Mouse (Mus musculus): ENCODE results near the gene 1700007K13Rik. TPM values are rescaled to one million over a fixed set of nuclear protein-coding genes. Genes with fewer than 3 reads are reported as not detected.

1700007K13Rik gene
- polyA plus RNA-seq, 2 experiments, result not detected

GRCm38 (mm10) chr2:28446515-28447314 is 19.4 kb downstream of the 1700007K13Rik start, which contains the start of gene Ppp1r26:
Ppp1r26 (plus strand) TSS chr2:28446800.
- H3K27ac ChIP-seq, result no peak within 1 kb of the TSS
- ATAC-seq (ENCODE audit: insufficient read depth) (no peak), DNase-seq (ENCODE audit: low read depth in 3 of 3, low spot score in 3 of 3) (no peak)
- H3K36me3 ChIP-seq (replicated peaks; ENCODE audit: control insufficient read depth, insufficient read depth, low read depth), result no peaks in the 10 kb centered on the region
- no peaks in the 10 kb centered on the region for H3K9me3 ChIP-seq (ENCODE audit: control insufficient read depth, low read length)
- TF ChIP-seq CTCF (IDR thresholded peaks at IDR 0.05; ENCODE audit: low read depth), result no peak
- no peak for TF ChIP-seq EP300 (IDR thresholded peaks at IDR 0.05; ENCODE audit: low read depth)
- H3K4me1 ChIP-seq (replicated peaks; ENCODE audit: control insufficient read depth in 2 of 2, insufficient read depth in 2 of 2, low read length in 1 of 2), result no peaks in the 10 kb centered on the region
- no peak within 1 kb of the TSS for H3K9ac ChIP-seq (replicated peaks)
- WGBS (ENCODE audit: insufficient replicate concordance), result under 1% methylated on average over 102 of the region's 118 CpGs
- peak within 1 kb of the TSS; percentile 35 for H3K4me2 ChIP-seq (ENCODE audit: low read depth)
- peaks cover 26% of the 10 kb centered on the region for H3K27me3 ChIP-seq (ENCODE audit: control insufficient read depth, insufficient read depth, low read length)
- H3K4me3 ChIP-seq (ENCODE audit: insufficient read depth in 1 of 2, low read depth in 2 of 2, low read length in 2 of 2), result peak within 1 kb of the TSS; percentile 24 to 30

- Histone ChIP-seq H3K4me2 (ENCODE audit: low read depth) (peak overlapping the region; percentile 35), H3K27me3 (ENCODE audit: control insufficient read depth, insufficient read depth, low read length) (peaks cover 26% of the 10 kb centered on the region), H3K9me3 (ENCODE audit: control insufficient read depth, low read length) (no peaks in the 10 kb centered on the region), H3K36me3 (replicated peaks; ENCODE audit: control insufficient read depth, insufficient read depth, low read depth) (no peaks in the 10 kb centered on the region), H3K9ac (replicated peaks) (no peak overlapping the region), H3K27ac (no peak overlapping the region), H3K4me3 (ENCODE audit: insufficient read depth in 1 of 2, low read depth in 2 of 2, low read length in 2 of 2) (peak overlapping the region in 1 of 2 experiments; percentile 30; a peak in 2 of 4 replicates), H3K4me1 (replicated peaks; ENCODE audit: control insufficient read depth in 2 of 2, insufficient read depth in 2 of 2, low read length in 1 of 2) (no peaks in the 10 kb centered on the region)
- no peak for ATAC-seq (ENCODE audit: insufficient read depth)
- DNase-seq (ENCODE audit: low read depth in 3 of 3, low spot score in 3 of 3), result no peak
- TF ChIP-seq CTCF (IDR thresholded peaks at IDR 0.05; ENCODE audit: low read depth), result no peak
- no peak for TF ChIP-seq EP300 (IDR thresholded peaks at IDR 0.05; ENCODE audit: low read depth)
- 14% methylated on average over 5 of the region's 5 CpGs for WGBS (ENCODE audit: insufficient replicate concordance)
Observed at GRCm38 (mm10) chr2:28446181-28446514, 20.0 kb downstream of the 1700007K13Rik start.

- Histone ChIP-seq H3K9ac (replicated peaks) (no peak overlapping the region), H3K4me3 (ENCODE audit: insufficient read depth in 1 of 2, low read depth in 2 of 2, low read length in 2 of 2) (no peak overlapping the region), H3K4me2 (ENCODE audit: low read depth) (no peak overlapping the region), H3K4me1 (replicated peaks; ENCODE audit: control insufficient read depth in 2 of 2, insufficient read depth in 2 of 2, low read length in 1 of 2) (no peaks in the 10 kb centered on the region), H3K9me3 (ENCODE audit: control insufficient read depth, low read length) (no peaks in the 10 kb centered on the region), H3K27ac (no peak overlapping the region), H3K27me3 (ENCODE audit: control insufficient read depth, insufficient read depth, low read length) (peaks cover 26% of the 10 kb centered on the region), H3K36me3 (replicated peaks; ENCODE audit: control insufficient read depth, insufficient read depth, low read depth) (no peaks in the 10 kb centered on the region)
- ATAC-seq (ENCODE audit: insufficient read depth), result no peak
- TF ChIP-seq CTCF (IDR thresholded peaks at IDR 0.05; ENCODE audit: low read depth) (no peak), EP300 (IDR thresholded peaks at IDR 0.05; ENCODE audit: low read depth) (no peak)
- DNase-seq (ENCODE audit: low read depth in 3 of 3, low spot score in 3 of 3), result no peak
- 58% methylated on average over 4 of the region's 4 CpGs for WGBS (ENCODE audit: insufficient replicate concordance)
Observed at GRCm38 (mm10) chr2:28445082-28445481, 21.1 kb downstream of the 1700007K13Rik start.

GRCm38 (mm10) chr2:28440842-28441241 is 25.3 kb downstream of the 1700007K13Rik start:
- peaks cover 5% of the 10 kb centered on the region for H3K27me3 ChIP-seq (ENCODE audit: control insufficient read depth, insufficient read depth, low read length)
- no peak overlapping the region for H3K4me3 ChIP-seq (ENCODE audit: insufficient read depth in 1 of 2, low read depth in 2 of 2, low read length in 2 of 2)
- ATAC-seq (ENCODE audit: insufficient read depth) (no peak), DNase-seq (ENCODE audit: low read depth in 3 of 3, low spot score in 3 of 3) (no peak)
- H3K9ac ChIP-seq (replicated peaks), result no peak overlapping the region
- H3K9me3 ChIP-seq (ENCODE audit: control insufficient read depth, low read length), result no peaks in the 10 kb centered on the region
- H3K4me1 ChIP-seq (replicated peaks; ENCODE audit: control insufficient read depth in 2 of 2, insufficient read depth in 2 of 2, low read length in 1 of 2), result no peaks in the 10 kb centered on the region
- H3K4me2 ChIP-seq (ENCODE audit: low read depth), result no peak overlapping the region
- H3K27ac ChIP-seq, result no peak overlapping the region
- no peaks in the 10 kb centered on the region for H3K36me3 ChIP-seq (replicated peaks; ENCODE audit: control insufficient read depth, insufficient read depth, low read depth)
- TF ChIP-seq EP300 (IDR thresholded peaks at IDR 0.05; ENCODE audit: low read depth) (no peak), CTCF (IDR thresholded peaks at IDR 0.05; ENCODE audit: low read depth) (no peak)
- 51% methylated on average over 6 of the region's 6 CpGs for WGBS (ENCODE audit: insufficient replicate concordance)

- TF ChIP-seq CTCF (IDR thresholded peaks at IDR 0.05; ENCODE audit: low read depth) (no peak), EP300 (IDR thresholded peaks at IDR 0.05; ENCODE audit: low read depth) (no peak)
- 63% methylated on average over 11 of the region's 11 CpGs for WGBS (ENCODE audit: insufficient replicate concordance)
Observed at GRCm38 (mm10) chr2:28435401-28435800, 30.7 kb downstream of the 1700007K13Rik start.

More at GRCm38 (mm10) chr2:28435401-28435800, 30.7 kb downstream of the 1700007K13Rik start:
- Histone ChIP-seq H3K4me3 (ENCODE audit: insufficient read depth in 1 of 2, low read depth in 2 of 2, low read length in 2 of 2) (no peak overlapping the region), H3K4me1 (replicated peaks; ENCODE audit: control insufficient read depth in 2 of 2, insufficient read depth in 2 of 2, low read length in 1 of 2) (no peaks in the 10 kb centered on the region), H3K9ac (replicated peaks) (no peak overlapping the region), H3K4me2 (ENCODE audit: low read depth) (no peak overlapping the region), H3K27me3 (ENCODE audit: control insufficient read depth, insufficient read depth, low read length) (no peaks in the 10 kb centered on the region), H3K27ac (no peak overlapping the region), H3K36me3 (replicated peaks; ENCODE audit: control insufficient read depth, insufficient read depth, low read depth) (no peaks in the 10 kb centered on the region), H3K9me3 (ENCODE audit: control insufficient read depth, low read length) (no peaks in the 10 kb centered on the region)
- no peak for ATAC-seq (ENCODE audit: insufficient read depth)
- DNase-seq (ENCODE audit: low read depth in 3 of 3, low spot score in 3 of 3), result no peak
